Mouse (Mus musculus): ENCODE measurements at regions not wholly inside any gene's neighbourhood (a gene's known extent, or its start where the extent isn't known, plus 50 kb on each side); places are given as distances from the start of the nearest gene placed in this dataset.

DNA sequence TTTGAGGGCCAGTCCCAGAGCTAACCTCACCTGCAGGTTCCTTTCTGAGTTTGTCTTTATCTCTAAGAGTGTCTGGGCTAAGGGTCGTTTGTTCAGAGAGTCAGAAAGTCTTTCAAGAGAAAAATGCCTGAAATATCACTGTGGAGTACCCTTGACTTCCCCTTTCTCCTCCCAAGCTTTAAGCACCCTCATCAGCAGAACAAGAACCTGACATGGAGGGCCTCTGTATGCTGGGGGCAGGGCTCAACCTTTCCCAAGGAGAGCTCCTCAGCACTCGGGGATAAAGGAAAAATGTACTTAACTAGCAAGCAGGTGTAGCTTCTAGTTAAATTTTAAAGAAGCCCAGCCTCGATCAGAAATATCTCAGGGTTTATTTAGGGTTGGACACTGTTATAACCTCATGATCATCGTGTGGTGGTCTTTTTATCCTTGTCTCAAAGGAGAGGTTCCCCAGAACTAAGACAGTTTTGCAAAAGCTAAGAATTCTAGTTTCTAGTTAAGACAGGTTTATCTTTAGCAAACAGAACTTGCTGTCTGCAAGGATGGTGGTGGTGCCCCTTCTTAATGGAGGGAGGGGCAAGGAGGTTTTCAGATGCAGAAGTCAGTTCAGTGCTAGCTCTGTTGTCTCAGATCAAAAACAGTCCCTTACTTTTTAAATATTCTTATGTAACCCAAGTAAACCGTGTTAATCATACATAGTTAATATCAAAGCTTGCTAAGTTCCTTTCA, 70.3 kb downstream of the Tmem18 start:
- no peaks in the 10 kb centered on the region for H3K79me2 ChIP-seq (ENCODE audit: control insufficient read depth, insufficient read depth, low read length, poor library complexity)
- H3K4me1 ChIP-seq (ENCODE audit: control insufficient read depth in 1 of 2, insufficient read depth in 2 of 2, low read length in 2 of 2): no peaks in the 10 kb centered on the region
- no peak overlapping the region for H3K27ac ChIP-seq (ENCODE audit: control insufficient read depth, low read depth, low read length)
- H3K9ac ChIP-seq (ENCODE audit: control insufficient read depth, low read depth, low read length, poor library complexity, severe bottlenecking): no peak overlapping the region
- no peak for TF ChIP-seq MAZ (IDR thresholded peaks at IDR 0.05; ENCODE audit: low read depth, low read length)
- no peak for TF ChIP-seq ZMIZ1 (IDR thresholded peaks at IDR 0.05; ENCODE audit: low read depth, low read length)
- TF ChIP-seq ETS1 (IDR thresholded peaks at IDR 0.05; ENCODE audit: low read depth, low read length): no peak
- TF ChIP-seq CHD1 (IDR thresholded peaks at IDR 0.05; ENCODE audit: low read depth, low read length): no peak
- TF ChIP-seq KAT2A (conservative IDR thresholded peaks at IDR 0.05; ENCODE audit: low read depth, low read length): no peak
- TF ChIP-seq E2F4 (IDR thresholded peaks at IDR 0.05; ENCODE audit: borderline replicate concordance, low read depth, low read length): no peak
- TF ChIP-seq CHD2 (IDR thresholded peaks at IDR 0.05; ENCODE audit: low read length): no peak
- no peak for TF ChIP-seq ZC3H11A (IDR thresholded peaks at IDR 0.05; ENCODE audit: low read depth, low read length)
- no peak for TF ChIP-seq RAD21 (IDR thresholded peaks at IDR 0.05; ENCODE audit: low read depth, low read length)
- TF ChIP-seq UBTF (IDR thresholded peaks at IDR 0.05; ENCODE audit: borderline replicate concordance, insufficient read depth, low read depth, low read length): no peak
- TF ChIP-seq CTCF (IDR thresholded peaks at IDR 0.05 in 2 of 3, conservative IDR thresholded peaks at IDR 0.05 in 1 of 3; ENCODE audit: control insufficient read depth in 1 of 3, insufficient read depth in 1 of 3, low read depth in 2 of 3, low read length in 3 of 3, poor library complexity in 1 of 3, severe bottlenecking in 1 of 3): no peak
- no peak for TF ChIP-seq MAFK (IDR thresholded peaks at IDR 0.05; ENCODE audit: borderline replicate concordance, low read depth, low read length)
- TF ChIP-seq MYC (IDR thresholded peaks at IDR 0.05; ENCODE audit: low read depth, low read length): no peak
- no peak for TF ChIP-seq HCFC1 (IDR thresholded peaks at IDR 0.05; ENCODE audit: low read depth, low read length)
- TF ChIP-seq MAX (IDR thresholded peaks at IDR 0.05; ENCODE audit: low read length): no peak
- no peak for TF ChIP-seq ELF1 (IDR thresholded peaks at IDR 0.05; ENCODE audit: low read depth, low read length)
- TF ChIP-seq SIN3A (IDR thresholded peaks at IDR 0.05; ENCODE audit: low read length): no peak
- TF ChIP-seq RCOR1 (IDR thresholded peaks at IDR 0.05; ENCODE audit: low read depth, low read length): no peak
- no peak for TF ChIP-seq TBP (IDR thresholded peaks at IDR 0.05; ENCODE audit: low read depth, low read length)
- no peaks in the 10 kb centered on the region for H3K36me3 ChIP-seq (ENCODE audit: control insufficient read depth in 1 of 2, insufficient read depth in 2 of 2, low read length in 2 of 2)
- H3K9me3 ChIP-seq (replicated peaks; ENCODE audit: insufficient read depth, low read length): no peaks in the 10 kb centered on the region
- no peaks in the 10 kb centered on the region for H3K27me3 ChIP-seq (ENCODE audit: control insufficient read depth in 1 of 2, insufficient read depth in 2 of 2, low read length in 2 of 2)
- no peak overlapping the region for H3K4me3 ChIP-seq (ENCODE audit: control insufficient read depth in 1 of 2, insufficient read depth in 1 of 2, low read depth in 2 of 2, low read length in 2 of 2)
- DNase-seq (ENCODE audit: low read depth, low spot score): peak; percentile 12

- Histone ChIP-seq H3K79me2 (ENCODE audit: control insufficient read depth, insufficient read depth, low read length, poor library complexity) (no peaks in the 10 kb centered on the region), H3K27ac (ENCODE audit: control insufficient read depth, low read depth, low read length) (no peak overlapping the region), H3K27me3 (ENCODE audit: control insufficient read depth in 1 of 2, insufficient read depth in 2 of 2, low read length in 2 of 2) (no peaks in the 10 kb centered on the region), H3K9ac (ENCODE audit: control insufficient read depth, low read depth, low read length, poor library complexity, severe bottlenecking) (no peak overlapping the region), H3K4me1 (ENCODE audit: control insufficient read depth in 1 of 2, insufficient read depth in 2 of 2, low read length in 2 of 2) (no peaks in the 10 kb centered on the region), H3K36me3 (ENCODE audit: control insufficient read depth in 1 of 2, insufficient read depth in 2 of 2, low read length in 2 of 2) (no peaks in the 10 kb centered on the region), H3K4me3 (ENCODE audit: control insufficient read depth in 1 of 2, insufficient read depth in 1 of 2, low read depth in 2 of 2, low read length in 2 of 2) (no peak overlapping the region), H3K9me3 (replicated peaks; ENCODE audit: insufficient read depth, low read length) (no peaks in the 10 kb centered on the region)
- DNase-seq (ENCODE audit: low read depth, low spot score): no peak
- TF ChIP-seq JUND (IDR thresholded peaks at IDR 0.05; ENCODE audit: low read depth, low read length) (no peak), CHD1 (IDR thresholded peaks at IDR 0.05; ENCODE audit: low read depth, low read length) (no peak), NELFE (IDR thresholded peaks at IDR 0.05; ENCODE audit: low read depth, low read length) (no peak), TAL1 (IDR thresholded peaks at IDR 0.05; ENCODE audit: low read length) (no peak), MXI1 (IDR thresholded peaks at IDR 0.05; ENCODE audit: low read depth, low read length) (no peak)
Measured at GRCm38 (mm10) chr12:30655076-30655421, 70.8 kb downstream of the Tmem18 start.

Data from MEL (cell line).